Mouse (Mus musculus) ES-E14 (cell line): ENCODE results near the gene Maff. TPM values are rescaled to one million over a fixed set of nuclear protein-coding genes. Genes with fewer than 3 reads are reported as not detected.

Experiments
- DNase-seq: peaks from one replicate; pipeline ENCODE4 v3.0.0-alpha.2; 2013; ENCODE audit warnings: low read depth, low spot score
- H3K27ac ChIP-seq: 2 replicates; pipeline ENCODE4 v1.5.1; 2012; ENCODE audit warnings: low read depth, mild to moderate bottlenecking, low read length, moderate library complexity, mixed read lengths; ENCODE audit not compliant: poor library complexity, insufficient read depth, severe bottlenecking
- H3K36me3 ChIP-seq: 2 replicates; pipeline ENCODE4 v1.6.1; 2012; ENCODE audit warnings: mild to moderate bottlenecking, low read length, moderate library complexity, mixed read lengths; ENCODE audit not compliant: control insufficient read depth, poor library complexity, insufficient read depth, severe bottlenecking
- H3K4me1 ChIP-seq, 2 experiments: fragments of 150-350 bp in 1 of 2; sonication (generic) in 1 of 2; 2 replicates each; pipeline ENCODE4 v1.6.1; 2012; ENCODE audit warnings: low read length in 2 of 2, mild to moderate bottlenecking in 1 of 2, mixed read lengths in 1 of 2; ENCODE audit not compliant: control insufficient read depth in 2 of 2, insufficient read depth in 2 of 2, poor library complexity in 1 of 2
- H3K4me3 ChIP-seq, 2 experiments: fragments of 150-350 bp in 1 of 2; sonication (generic) in 1 of 2; 2 replicates each; pipeline ENCODE4 v1.5.1; 2012; ENCODE audit warnings: low read length in 2 of 2, low read depth in 1 of 2, mild to moderate bottlenecking in 1 of 2, mixed read lengths in 1 of 2; ENCODE audit not compliant: insufficient read depth in 1 of 2, poor library complexity in 1 of 2, severe bottlenecking in 1 of 2
- H3K9ac ChIP-seq: 2 replicates; pipeline ENCODE4 v1.6.1; 2012; ENCODE audit warnings: low read depth, mild to moderate bottlenecking, low read length, mixed read lengths; ENCODE audit not compliant: poor library complexity, insufficient read depth, severe bottlenecking
- H3K9me3 ChIP-seq: fragments of 150-350 bp; sonication (generic); 2 replicates; pipeline ENCODE4 v1.6.1; 2012; ENCODE audit warnings: low read depth, mild to moderate bottlenecking, low read length; ENCODE audit not compliant: control insufficient read depth, insufficient read depth
- CHD2 ChIP-seq: IDR thresholded peaks from 2 replicates; pipeline ENCODE4 v1.6.1; 2014; ENCODE audit warnings: mild to moderate bottlenecking, low read depth, low read length, inconsistent platforms
- HCFC1 ChIP-seq: IDR thresholded peaks from 2 replicates; pipeline ENCODE4 v1.6.1; 2012; ENCODE audit warnings: low read length, inconsistent platforms, borderline replicate concordance; ENCODE audit not compliant: insufficient read depth
- MAFK ChIP-seq: IDR thresholded peaks from 2 replicates; pipeline ENCODE4 v1.6.1; 2014; ENCODE audit warnings: mild to moderate bottlenecking, low read depth, low read length, inconsistent platforms; ENCODE audit not compliant: insufficient read depth
- ZC3H11A ChIP-seq: IDR thresholded peaks from 2 replicates; pipeline ENCODE4 v1.6.1; 2012; ENCODE audit warnings: low read depth, mild to moderate bottlenecking, inconsistent platforms, low read length, borderline replicate concordance
- ZNF384 ChIP-seq: IDR thresholded peaks from 2 replicates; pipeline ENCODE4 v1.6.1; 2012; ENCODE audit warnings: low read depth, low read length, inconsistent platforms
- in situ Hi-C, 2 experiments: fragments of 600-800 bp; cut with MboI; formaldehyde crosslinking; loops; one replicate each; pipeline ENCODE4 v1.15.1; 2025; ENCODE audit warnings: low sequenced_read_pairs in 2 of 2, inconsistent platforms in 1 of 2; ENCODE audit not compliant: unreplicated experiment in 2 of 2
- total RNA-seq: library from RNA; depleted of rRNA; stranded (reverse); fragments of 300-350 nt; gene quantifications from 2 replicates; pipeline ENCODE4 v1.2.3, GENCODE M21; 2012

Maff gene
- total RNA-seq, 1 experiment, result 13.2 TPM

DNA sequence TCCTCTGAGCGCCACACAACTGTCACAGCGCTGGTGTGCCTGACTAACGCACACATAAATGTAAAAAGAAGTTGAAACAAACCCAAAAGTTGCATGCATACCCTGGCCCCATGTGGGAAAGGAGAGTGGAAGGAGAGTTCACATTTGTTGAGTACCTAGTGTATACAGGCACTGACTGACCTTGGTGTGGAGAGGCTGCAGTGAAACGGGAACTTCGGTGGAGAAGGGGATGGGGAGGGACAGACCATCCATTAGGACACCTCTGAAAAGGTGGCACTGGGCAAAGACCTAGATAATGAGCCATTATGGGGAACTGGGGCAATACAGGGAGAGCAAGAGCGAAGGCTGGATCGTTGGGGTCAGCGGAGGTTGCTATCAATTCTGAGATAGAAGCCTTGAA, 10.1 kb downstream of the Maff start:
- Histone ChIP-seq H3K9ac (no peak overlapping the region), H3K4me1 (peaks cover 7 to 31% of the 10 kb centered on the region in 2 experiments; a peak in 3 of 4 replicates), H3K36me3 (peaks cover 6% of the 10 kb centered on the region; the same call in 1 of the 2 replicates), H3K9me3 (no peaks in the 10 kb centered on the region), H3K4me3 (peak overlapping the region; percentile 64 to 88), H3K27ac (no peak overlapping the region)
- in situ Hi-C loops, result no loop called here
- no peak for DNase-seq
- TF ChIP-seq ZC3H11A (no peak), MAFK (no peak), ZNF384 (no peak), CHD2 (no peak), HCFC1 (no peak)

DNA sequence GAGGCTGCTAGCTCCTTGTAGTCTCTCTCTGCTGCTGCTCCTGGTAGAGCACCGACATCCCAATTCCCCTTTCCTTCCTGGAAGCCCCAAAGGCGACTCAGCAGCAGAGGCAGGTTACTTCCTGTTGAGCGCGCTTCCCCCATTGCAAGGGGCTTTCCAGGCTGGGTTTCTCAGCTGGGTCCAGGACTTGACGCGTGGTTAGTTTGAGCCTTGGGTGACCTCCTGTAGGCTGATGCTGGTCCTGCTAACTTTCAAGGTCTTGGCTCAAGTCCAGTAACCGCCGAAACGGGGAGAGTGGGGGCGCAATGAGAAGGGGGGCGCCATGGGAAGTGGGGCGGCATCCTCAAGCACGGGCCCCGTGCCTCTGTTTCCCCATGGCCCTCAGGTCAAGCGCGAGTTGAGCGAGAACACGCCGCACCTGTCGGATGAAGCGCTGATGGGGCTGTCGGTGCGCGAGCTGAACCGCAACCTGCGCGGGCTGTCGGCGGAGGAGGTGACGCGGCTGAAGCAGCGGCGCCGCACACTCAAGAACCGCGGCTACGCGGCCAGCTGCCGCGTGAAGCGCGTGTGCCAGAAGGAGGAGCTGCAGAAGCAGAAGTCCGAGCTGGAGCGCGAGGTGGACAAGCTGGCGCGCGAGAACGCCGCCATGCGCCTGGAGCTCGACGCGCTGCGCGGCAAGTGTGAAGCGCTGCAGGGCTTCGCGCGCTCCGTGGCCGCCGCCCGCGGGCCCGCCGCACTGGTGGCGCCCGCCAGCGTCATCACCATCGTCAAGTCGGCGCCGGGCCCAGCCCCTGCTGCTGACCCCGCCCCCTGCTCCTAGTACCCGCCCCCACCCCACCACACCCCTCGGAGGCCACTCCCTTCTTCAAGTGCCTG, 10.9 kb downstream of the Maff start:
- H3K4me1 ChIP-seq, result peaks cover 7 to 23% of the 10 kb centered on the region in 2 experiments; a peak in 3 of 4 replicates
- TF ChIP-seq ZC3H11A (no peak), MAFK (no peak), CHD2 (no peak), HCFC1 (no peak), ZNF384 (no peak)
- H3K27ac ChIP-seq, result peak overlapping the region; percentile 45; the same call in 1 of the 2 replicates

DNA sequence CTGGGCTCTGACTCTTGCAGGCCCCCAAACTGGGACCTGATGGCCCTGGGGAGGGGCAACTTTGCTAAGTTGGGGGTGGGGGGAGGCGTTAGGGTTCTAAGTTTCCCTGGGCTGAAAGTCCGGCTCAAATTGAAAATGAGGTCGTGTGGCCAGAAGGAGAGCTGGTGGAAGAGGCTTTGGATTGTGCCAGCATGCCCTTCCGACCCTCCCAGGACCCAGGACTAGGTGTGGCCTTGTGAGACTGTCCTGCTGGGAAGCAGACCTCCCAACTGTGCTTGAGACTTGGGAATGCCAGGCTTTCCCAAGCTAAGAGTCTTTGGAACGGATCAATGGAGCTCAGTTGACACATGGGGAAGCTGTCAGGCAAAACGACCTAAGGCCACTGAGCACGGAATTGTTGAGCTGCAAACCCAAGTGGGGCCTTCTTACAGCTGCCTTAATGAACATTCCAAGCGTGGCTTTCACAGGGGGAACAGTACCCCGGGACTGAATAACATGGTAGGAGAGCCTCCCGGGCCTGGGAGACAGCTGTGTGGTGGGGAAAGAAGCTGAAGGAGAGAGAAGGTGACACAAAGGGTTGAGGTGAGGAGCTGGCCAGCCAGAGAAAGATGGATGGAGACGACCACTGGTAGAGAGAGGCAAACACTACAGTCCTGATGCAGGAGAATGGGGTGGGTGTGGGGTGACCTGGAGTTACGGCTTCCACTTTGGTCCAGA, 11.7 kb downstream of the Maff start:
- Histone ChIP-seq H3K36me3 (peaks cover 20% of the 10 kb centered on the region), H3K4me1 (peaks cover 2 to 20% of the 10 kb centered on the region in 2 experiments; a peak in 2 of 4 replicates), H3K9me3 (no peaks in the 10 kb centered on the region), H3K9ac (no peak overlapping the region), H3K4me3 (peak overlapping the region in 1 of 2 experiments; percentile 39; a peak in 1 of 4 replicates), H3K27ac (no peak overlapping the region)
- in situ Hi-C loops, result no loop called here
- TF ChIP-seq HCFC1, result no peak
- TF ChIP-seq ZNF384, result no peak
- no peak for TF ChIP-seq ZC3H11A
- no peak for TF ChIP-seq MAFK
- TF ChIP-seq CHD2, result no peak
- no peak for DNase-seq

More for the DNA sequence above, 10.9 kb downstream of the Maff start:
- Histone ChIP-seq H3K36me3 (peaks cover 11% of the 10 kb centered on the region), H3K4me3 (peak overlapping the region; percentile 64 to 88), H3K9ac (peak overlapping the region; percentile 81), H3K9me3 (no peaks in the 10 kb centered on the region)
- in situ Hi-C loops, result no loop called here
- DNase-seq, result peak; percentile 69

DNA sequence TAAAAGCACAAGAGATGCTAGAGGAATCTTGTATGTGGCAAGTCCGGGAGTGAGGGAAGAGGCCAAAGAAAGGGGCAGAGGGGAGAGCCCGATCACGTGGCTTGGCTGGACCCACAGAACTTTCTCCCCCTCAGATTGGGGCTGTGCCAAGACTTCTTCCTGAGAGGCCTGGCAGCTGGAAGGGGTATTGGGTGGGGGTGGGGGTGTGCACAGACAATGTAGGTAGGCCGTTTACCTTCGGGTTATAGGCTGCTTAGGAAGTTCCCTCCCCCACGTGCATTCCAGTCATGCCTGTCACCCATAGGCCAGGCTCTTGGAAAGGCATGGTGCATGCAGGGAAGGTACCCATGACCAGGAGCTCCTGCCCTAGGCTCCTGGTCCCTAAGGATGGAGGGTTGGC, 13.5 kb downstream of the Maff start:
- Histone ChIP-seq H3K9ac (no peak overlapping the region), H3K4me1 (peaks cover 2 to 27% of the 10 kb centered on the region in 2 experiments; a peak in 2 of 4 replicates), H3K27ac (no peak overlapping the region), H3K36me3 (peaks cover 34% of the 10 kb centered on the region), H3K4me3 (no peak overlapping the region), H3K9me3 (no peaks in the 10 kb centered on the region)
- no peak for TF ChIP-seq MAFK
- no peak for TF ChIP-seq CHD2
- TF ChIP-seq HCFC1, result no peak
- TF ChIP-seq ZC3H11A, result no peak
- no peak for TF ChIP-seq ZNF384
- DNase-seq, result no peak
- in situ Hi-C loops, result no loop called here
